Mouse (Mus musculus) bone marrow macrophage, adult 2 months (primary cell): ENCODE measurements around the gene Olfr933.

Experiments
- CTCF ChIP-seq: IDR thresholded peaks from 2 replicates; pipeline ENCODE4 v1.5.1; 2012; ENCODE audit warnings: low read depth, mild to moderate bottlenecking, low read length, moderate library complexity
- POLR2A ChIP-seq: IDR thresholded peaks from 2 replicates; pipeline ENCODE4 v1.6.1; 2012; ENCODE audit warnings: mild to moderate bottlenecking, low read depth, low read length, borderline replicate concordance

GRCm38 (mm10) chr9:38988215-38988614 is 16.1 kb downstream of the Olfr933 start, which contains the start of gene Olfr934:
- TF ChIP-seq CTCF, result no peak
- no peak for TF ChIP-seq POLR2A
